Mouse (Mus musculus) gastrocnemius, postnatal 25 days (tissue): ENCODE data around the gene P2ry13. TPM values are rescaled to one million over a fixed set of nuclear protein-coding genes. Genes with fewer than 3 reads are reported as not detected.

Experiments
- DNase-seq: peaks from one replicate; pipeline ENCODE4 v3.0.0; 2022
- total RNA-seq, 2 experiments: library from RNA; stranded (reverse); gene quantifications; 1 replicate in 1 of 2; 2 replicates in 1 of 2; pipeline ENCODE4 v1.2.3; 2021

The P2ry13 gene
- total RNA-seq, 2 experiments from 2014 or later, result 0.13 to 0.41 TPM

DNA sequence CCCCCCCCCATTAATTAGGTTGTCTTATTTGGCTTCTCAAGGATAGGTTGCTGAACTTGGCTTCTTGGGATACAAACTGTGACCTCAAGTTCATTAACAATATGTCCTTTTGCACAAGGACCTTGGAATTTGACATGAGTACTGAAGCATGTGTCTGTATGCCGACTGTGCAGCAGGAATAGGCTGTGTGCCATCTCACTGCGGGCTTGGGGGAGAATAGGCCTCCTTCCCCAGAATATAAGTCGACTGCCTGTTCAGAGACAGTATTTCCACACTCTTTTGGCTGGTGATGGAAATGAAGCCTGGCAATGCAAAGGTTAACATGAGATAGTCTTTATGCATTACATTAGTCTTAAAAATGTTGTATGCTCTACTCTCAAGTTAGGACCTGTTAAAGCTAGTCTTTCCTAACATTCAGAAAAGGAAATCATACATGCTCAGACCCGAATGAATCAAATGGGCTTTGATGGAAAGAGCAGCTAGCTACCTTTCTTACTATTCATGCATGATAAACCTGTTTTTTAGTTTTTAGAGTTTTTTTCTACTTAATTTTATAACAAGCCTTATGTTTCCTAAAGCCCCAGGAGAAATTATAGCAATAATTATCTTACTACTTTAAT, 13.2 kb downstream of the P2ry13 start:
- DNase-seq, result no peak

DNA sequence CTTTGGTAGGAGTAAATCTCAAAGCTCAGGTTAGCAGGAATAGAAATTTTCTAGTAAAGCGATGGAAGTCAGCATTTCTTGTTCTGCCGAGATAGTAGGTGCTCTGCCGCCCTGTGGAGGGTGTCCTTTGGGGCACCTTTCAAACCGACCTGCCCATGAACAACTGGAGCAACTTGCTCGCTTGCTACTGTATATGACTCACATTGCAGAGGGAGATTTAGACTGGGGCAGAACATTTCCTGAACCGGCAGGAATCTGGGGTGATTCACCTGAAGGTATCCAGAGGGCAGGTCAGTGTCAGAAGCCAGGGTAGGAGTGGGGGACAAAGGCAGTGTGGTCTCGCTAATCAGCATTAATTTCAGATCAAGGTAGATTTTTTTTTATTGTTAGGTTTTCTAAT, 15.7 kb downstream of the P2ry13 start, which contains the start of gene Gpr87:
Gpr87 (minus strand) TSS at position 167 of the 400 bp plus-strand sequence.
- no peak for DNase-seq

DNA sequence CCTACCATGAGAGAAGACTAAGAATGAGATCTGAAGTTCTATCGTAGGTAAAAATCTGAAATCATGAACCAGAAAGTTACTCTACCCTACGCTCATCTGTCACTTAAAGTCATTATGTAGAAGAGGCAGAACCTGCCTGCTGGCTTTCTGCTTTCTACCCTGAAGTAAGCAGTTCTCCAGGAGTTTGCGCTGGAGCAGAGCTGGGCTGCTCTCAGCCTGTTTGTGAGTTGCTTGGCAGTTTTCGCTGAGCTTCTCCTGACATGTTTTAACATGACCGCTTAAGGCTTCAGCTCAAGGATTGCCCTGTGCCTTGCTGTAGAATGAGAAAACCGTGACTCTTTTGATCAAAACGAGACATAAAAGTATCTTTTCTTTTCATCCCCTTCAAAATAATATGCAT, 16.6 kb downstream of the P2ry13 start:
- DNase-seq, result no peak

DNA sequence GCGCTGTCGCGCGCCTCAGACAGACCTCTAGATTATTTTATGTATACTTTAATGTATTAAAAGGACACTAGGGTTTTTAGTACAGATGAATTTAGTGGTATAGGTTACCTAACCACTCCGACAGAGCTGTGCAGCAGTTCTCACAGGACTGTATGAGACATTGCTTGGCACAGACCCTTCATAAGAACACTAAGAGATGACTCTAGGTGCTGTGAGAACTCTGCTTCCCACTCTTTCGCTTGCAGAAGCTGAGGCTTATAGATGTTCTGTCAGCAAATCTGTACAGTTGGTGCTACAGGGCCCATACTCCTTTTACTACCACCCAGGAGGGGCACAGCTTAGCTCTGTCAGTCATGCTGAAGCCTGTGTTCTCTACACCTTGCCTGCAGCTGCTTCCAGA, 19.0 kb downstream of the P2ry13 start:
- no peak for DNase-seq

DNA sequence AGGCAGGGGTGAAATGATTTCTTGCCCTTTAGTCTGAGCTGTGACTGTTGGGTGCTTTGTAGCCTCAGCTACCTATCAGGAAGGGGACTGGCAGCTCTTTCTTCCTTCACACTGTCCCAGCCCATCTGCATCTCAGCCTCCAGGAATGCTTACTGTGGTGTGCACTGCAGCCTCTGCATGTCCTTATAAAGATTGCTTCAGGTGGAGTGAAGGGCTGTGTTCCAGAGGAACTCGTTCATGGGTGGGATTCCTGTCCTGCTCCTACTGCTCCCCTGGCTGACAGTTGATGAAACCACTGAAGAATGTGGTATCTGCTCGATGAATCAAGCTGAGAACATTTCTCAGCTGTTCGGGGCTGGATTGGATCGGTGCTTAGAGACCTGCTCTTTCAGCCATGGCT, 23.3 kb downstream of the P2ry13 start:
- DNase-seq, result no peak

DNA sequence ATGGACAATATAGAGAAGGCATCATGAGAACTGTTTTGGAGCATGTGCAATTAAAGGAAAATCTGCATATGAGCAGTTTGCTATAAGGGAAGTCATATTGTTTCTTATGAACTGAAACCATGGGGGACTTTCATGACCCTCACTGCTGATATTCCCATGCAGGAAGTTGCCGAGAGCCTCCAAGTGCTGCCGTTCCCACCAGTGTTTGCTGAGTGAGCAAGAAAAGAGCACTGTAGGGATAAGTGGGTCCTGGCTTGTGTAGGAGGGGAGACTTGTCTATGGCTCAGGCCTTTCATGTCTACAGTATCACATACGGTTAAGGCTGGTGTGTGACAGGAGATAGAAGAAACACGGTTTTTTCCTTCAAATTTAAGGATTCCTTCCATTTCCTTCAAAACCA, 25.0 kb downstream of the P2ry13 start:
- DNase-seq, result no peak

DNA sequence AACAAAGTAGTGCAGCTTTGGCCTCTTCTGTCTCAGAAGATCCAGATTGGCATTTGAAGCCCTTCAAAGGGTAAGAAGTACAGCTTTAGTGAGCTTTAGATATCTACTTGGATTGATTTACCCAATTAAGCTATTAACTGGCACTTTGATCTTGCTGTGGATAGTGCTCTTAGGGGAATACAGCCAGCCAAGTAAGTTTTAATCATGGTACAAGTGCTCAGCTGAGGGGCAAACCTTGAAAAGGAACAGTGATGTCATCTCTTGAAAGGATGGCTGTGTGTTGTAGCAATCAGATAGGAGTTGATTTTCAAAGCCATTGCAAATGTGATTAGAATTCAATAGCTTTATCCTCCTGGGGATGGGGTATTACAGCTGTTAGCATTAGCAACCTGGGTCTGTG, 28.6 kb downstream of the P2ry13 start:
- DNase-seq, result no peak

DNA sequence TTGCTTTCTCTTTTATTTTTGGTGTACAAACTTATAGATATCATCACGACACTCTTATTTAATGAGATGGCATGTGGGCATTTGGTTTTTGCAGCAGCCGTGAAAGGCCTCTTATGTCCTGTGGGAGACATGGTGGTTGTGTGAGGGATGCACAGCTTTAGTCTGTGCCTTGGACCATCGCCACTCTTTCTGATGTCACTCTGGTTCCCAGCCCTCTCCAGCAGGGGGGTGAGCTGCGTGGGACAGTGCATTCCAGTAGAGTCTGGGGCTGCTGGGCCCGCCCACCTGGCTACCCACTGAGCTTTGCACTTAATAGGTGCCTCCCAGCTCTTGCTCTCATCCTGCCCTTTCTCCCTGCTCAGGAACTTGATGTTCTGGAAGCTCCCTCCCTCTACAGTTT, 29.5 kb downstream of the P2ry13 start:
- DNase-seq, result no peak

DNA sequence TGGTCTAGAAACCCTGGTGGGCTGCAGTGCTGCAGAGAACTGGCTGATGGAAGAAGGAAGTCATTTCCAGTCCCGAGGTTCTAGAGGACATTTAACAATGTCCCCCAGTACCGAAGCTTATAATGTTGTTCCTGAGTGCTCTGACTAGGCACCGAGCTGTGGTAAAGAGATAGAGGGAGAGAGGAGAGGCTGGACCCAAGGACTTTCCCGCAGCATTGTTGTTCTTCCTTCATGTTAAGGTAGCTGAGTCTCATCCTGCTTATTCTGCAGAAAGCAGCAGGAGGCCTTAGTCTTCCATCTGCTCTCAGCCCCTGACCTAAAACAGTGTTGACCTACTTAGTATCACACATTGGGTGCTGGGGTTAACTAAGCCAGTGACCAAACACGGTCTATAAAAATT, 33.8 kb downstream of the P2ry13 start:
- DNase-seq, result no peak

DNA sequence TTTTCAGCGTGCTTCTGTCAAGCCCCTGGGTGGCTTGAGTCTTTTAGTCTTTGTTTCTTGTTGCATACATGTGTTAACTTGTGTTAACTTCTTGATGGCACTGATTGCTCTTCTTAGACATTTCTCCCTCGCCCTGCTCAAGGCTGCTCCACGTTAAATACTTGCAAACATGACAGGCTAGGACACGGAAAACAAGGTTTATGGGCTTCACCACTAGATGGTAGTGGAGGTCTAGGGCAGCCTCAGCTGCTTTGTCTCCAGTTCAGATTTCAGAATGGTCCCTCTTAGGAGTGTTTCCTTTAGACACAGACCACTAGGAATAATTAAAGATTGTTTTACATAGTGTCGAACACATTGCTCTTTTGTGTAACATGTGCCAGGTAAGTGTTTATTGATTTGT, 35.4 kb downstream of the P2ry13 start:
- no peak for DNase-seq

DNA sequence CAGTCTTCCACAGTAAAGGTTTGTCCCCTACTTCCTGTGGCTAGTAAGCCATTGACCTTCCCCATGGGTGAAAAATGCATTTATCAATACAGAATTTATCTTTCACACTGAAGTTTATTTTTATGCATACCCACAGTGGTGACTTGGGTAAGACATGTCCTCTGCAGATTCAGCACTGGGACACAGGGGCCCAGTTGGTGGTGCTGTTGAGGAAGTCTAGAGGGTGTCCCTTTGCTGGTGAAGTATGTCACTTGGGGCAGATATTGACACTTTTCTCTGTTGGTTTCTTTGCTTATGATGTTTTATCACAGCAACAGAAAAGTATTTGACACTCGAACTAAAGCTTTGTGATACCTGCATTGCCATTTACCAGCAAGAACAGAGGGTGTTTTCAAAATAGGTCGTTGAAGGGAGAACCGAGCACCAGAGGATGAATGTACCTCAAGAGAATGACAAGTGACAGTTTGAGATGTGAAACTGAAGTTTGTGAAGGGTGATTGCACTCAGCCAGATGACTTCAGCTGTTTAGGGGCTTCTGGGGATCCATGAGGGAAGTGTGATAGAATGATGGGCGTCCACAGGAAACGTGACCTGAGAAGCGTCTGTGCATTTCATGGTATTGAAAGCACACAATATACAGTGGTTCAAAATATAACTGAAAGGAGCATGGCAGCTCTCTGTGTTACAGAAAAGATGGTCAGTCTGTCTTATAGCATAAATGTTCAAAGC, 36.1 kb downstream of the P2ry13 start:
- DNase-seq, result no peak

DNA sequence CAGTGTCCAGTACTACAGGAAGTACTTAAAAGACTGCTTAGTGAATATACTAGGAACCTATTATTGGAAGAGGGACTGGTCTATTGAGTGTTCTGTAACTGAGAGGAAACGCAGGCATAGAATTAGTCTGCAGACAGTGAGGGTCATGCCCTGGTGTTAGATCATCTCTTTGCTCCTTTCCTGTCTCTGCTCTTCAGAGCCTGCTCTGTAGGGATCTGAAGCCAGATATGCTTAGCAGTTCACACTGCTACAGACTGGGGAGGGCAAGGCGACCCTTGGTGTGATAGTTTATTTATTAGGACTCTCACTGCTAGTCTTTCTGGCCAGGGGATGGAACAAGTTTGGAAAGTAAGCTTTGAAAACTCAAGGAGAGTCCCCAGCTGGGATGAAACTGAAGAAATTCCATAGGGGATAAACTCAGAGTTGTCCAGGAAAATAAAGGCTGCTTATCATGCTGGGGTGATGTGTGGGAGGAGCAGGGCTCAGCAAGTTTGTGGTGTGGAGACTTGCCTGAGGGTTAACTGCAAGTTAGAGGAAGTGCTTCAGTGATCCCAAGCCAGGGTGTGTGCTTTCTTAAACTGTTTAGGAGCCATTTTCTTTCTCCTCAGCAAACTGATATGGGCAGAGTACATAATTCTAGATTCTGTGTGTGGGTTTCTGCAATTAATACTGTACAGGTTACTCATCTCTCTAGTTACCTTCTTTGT, 40.6 kb downstream of the P2ry13 start:
- no peak for DNase-seq

DNA sequence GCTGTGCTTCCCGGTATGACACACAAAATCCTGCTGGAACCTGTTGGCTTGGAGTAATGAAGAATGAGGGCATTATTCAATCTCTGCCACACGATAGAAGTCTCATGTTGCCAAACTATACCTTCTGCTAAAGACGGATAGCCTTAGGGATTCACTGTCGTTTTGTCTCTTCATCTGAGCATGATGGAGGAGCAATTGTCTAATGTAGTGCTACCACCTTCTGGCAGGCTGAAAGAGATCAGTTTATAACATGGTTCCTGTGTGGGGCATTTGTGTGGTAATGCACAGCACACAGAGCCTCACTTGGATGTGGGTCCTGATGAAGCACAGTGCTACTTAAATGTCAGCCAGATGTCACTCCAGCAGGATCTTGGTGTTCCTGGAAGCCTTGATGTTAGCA, 41.5 kb downstream of the P2ry13 start:
- DNase-seq, result no peak

DNA sequence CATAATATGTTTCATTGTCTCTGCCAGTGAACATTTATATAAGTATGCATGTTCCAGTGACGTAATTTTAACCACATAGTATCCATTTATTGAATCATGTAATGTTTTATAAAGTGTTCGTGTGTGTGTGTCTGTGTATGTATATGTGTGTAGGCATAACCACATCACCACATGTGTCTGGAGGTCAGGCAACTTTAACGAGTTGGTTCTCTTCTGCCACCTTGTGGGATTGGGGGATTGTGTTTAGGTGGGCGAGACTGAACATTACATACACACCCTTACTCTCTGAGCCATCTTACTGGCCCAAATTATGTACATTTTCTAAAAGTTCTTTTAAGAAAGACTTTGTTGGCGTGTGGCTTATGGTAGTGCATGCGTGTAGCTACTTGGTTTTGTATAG, 42.2 kb downstream of the P2ry13 start:
- no peak for DNase-seq

DNA sequence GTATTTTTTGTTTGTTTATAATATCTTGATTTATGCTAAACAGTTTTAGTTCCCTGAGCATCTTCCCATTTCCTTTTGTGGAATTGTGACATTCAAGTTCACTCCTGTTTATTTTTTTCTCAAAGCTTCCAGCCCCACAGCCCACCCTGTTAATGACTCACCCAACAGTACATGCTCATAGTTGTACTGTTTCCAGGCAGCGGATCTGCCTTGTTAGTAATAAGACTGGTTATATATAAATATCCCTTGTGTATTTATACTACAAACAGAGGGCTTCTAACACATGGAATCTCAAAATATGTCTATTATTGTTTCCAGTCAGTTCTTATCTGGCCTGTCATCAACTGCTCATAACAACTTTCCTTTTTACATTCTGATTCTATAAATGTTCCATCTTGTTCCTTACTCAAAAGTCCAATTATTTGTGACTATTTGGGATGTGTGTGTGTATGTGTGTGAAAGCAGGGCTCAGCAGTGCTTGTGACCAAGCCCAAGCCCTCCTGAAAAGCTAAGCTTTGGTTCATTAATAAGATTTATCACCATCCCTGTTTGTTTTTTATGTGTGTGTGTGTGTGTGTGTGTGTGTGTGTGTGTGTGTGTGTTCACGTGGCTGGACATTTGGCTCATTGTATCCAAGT, 43.1 kb downstream of the P2ry13 start:
- DNase-seq, result no peak

DNA sequence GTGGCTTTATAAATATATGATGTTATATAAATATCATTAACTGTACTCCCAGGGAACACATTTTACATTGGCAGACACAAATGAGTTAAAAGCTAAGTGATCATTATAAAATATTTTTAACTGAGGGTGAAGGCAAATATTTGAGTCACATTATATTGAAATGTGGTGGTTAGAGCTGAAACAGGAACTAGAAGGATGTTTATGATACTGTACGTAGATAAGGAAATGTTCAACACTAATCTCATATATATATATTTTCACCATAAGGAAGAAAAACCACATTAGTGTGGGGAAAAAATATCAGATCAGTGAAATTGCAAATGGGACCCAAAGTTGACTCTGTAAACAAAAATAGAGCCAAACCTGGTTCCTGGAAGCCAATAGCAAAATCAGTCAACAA, 50.2 kb downstream of the P2ry13 start:
- DNase-seq, result no peak

Other genes with a start within 250 kb of the P2ry13 start
- gene Med12l, start 205.1 kb downstream of the P2ry13 start, total RNA-seq, result under 1 TPM; 0.46 to 0.77 TPM
- gene Gpr171, start 109.1 kb downstream of the P2ry13 start, total RNA-seq, result not detected
- 1 to 10 TPM; 1.3 to 2.1 TPM for gene P2ry14, start 57.3 kb downstream of the P2ry13 start, total RNA-seq
- not detected for gene Gpr87, start 15.8 kb downstream of the P2ry13 start, total RNA-seq
- gene P2ry12, start 52.0 kb upstream of the P2ry13 start, total RNA-seq, result 1 to 10 TPM in 1 of 2 experiments, under 1 TPM in 1; 0.84 to 1.4 TPM
- 1 to 10 TPM; 3.9 to 5.4 TPM for gene Igsf10, start 133.5 kb upstream of the P2ry13 start, total RNA-seq